Mouse (Mus musculus) kidney, postnatal 0 days (tissue): Measurements from ENCODE around the gene Sdcbp2. TPM values are rescaled to one million over a fixed set of nuclear protein-coding genes. Genes with fewer than 3 reads are reported as not detected.

ENCODE experiments used
- ATAC-seq: fragments of 200-750 bp; cut with Nextera tagmentation; replicated peaks from 2 replicates; pipeline ENCODE4 v1.8.0; 2017; ENCODE audit warnings: low read depth, moderate number of reproducible peaks, moderate TSS enrichment, moderate library complexity; ENCODE audit not compliant: low FRiP score
- DNase-seq: peaks from one replicate; pipeline ENCODE4 v3.0.0-alpha.2; 2016; ENCODE audit warnings: low spot score
- H3K27ac ChIP-seq: fragments of 300-500 bp; sonication (generic); 2 replicates; pipeline ENCODE4 v1.5.1; 2014; ENCODE audit warnings: mild to moderate bottlenecking
- H3K27me3 ChIP-seq: fragments of 300-500 bp; sonication (generic); 2 replicates; pipeline ENCODE4 v1.6.1; 2014; ENCODE audit warnings: low read length, mixed read lengths; ENCODE audit not compliant: insufficient read depth
- H3K36me3 ChIP-seq: fragments of 300-500 bp; sonication (generic); 2 replicates; pipeline ENCODE4 v1.6.1; 2014; ENCODE audit warnings: low read length, mixed read lengths; ENCODE audit not compliant: insufficient read depth
- H3K4me1 ChIP-seq: fragments of 300-500 bp; sonication (generic); replicated peaks from 2 replicates; pipeline ENCODE4 v1.6.1; 2014; ENCODE audit warnings: antibody characterized with exemption, low read length, mixed read lengths; ENCODE audit not compliant: insufficient read depth
- H3K4me2 ChIP-seq: fragments of 300-500 bp; sonication (generic); 2 replicates; pipeline ENCODE4 v1.6.1; 2014; ENCODE audit warnings: mild to moderate bottlenecking, low read length, moderate library complexity, mixed read lengths
- H3K4me3 ChIP-seq: fragments of 300-500 bp; sonication (generic); replicated peaks from 2 replicates; pipeline ENCODE4 v1.5.1; 2014; ENCODE audit warnings: low read depth, low read length
- H3K9ac ChIP-seq: fragments of 300-500 bp; sonication (generic); 2 replicates; pipeline ENCODE4 v1.6.1; 2014; ENCODE audit warnings: low read depth, low read length
- H3K9me3 ChIP-seq: fragments of 300-500 bp; sonication (generic); replicated peaks from 2 replicates; pipeline ENCODE4 v1.6.1; 2016; ENCODE audit warnings: low read length, inconsistent platforms, mixed read lengths
- CTCF ChIP-seq: IDR thresholded peaks from 2 replicates; pipeline ENCODE4 v1.5.1; 2016; ENCODE audit warnings: antibody characterized with exemption, low read depth, mild to moderate bottlenecking, moderate library complexity
- WGBS: fragments of 180-500 bp; shearing (Covaris S2); extraction: QIAGEN DNeasy Blood & Tissue Kit; methylation state at CpG from one replicate; pipeline ENCODE4 v1.1.7; 2014; 5-methylcytosine and 5-hydroxymethylcytosine counted together
- polyA plus RNA-seq: library from polyadenylated mRNA; unstranded; fragments of >200 nt; fragmentation: Nextera tagmentation; extraction: Ambion mirVana; gene quantifications from 2 replicates; pipeline ENCODE4 v1.2.1, GENCODE M21; 2015

Sdcbp2 gene
- polyA plus RNA-seq, 1 experiment from 2014 or later = 1.9 TPM

GRCm38 (mm10) chr2:151632982-151633381 is 60.6 kb downstream of the Sdcbp2 start:
- Histone ChIP-seq H3K9me3 (no peaks in the 10 kb centered on the region), H3K27ac (no peak overlapping the region), H3K27me3 (peaks cover 15% of the 10 kb centered on the region; the same call in 1 of the 2 replicates), H3K4me1 (0 out of 2 replicates have a peak, but pooled peaks cover 2% of the 10 kb centered on the region), H3K4me3 (no peak overlapping the region), H3K9ac (no peak overlapping the region), H3K36me3 (no peaks in the 10 kb centered on the region), H3K4me2 (no peak overlapping the region)
- WGBS = 40% methylated on average over 5 of the region's 5 CpGs
- TF ChIP-seq CTCF = no peak
- ATAC-seq (no peak), DNase-seq (no peak)

DNA sequence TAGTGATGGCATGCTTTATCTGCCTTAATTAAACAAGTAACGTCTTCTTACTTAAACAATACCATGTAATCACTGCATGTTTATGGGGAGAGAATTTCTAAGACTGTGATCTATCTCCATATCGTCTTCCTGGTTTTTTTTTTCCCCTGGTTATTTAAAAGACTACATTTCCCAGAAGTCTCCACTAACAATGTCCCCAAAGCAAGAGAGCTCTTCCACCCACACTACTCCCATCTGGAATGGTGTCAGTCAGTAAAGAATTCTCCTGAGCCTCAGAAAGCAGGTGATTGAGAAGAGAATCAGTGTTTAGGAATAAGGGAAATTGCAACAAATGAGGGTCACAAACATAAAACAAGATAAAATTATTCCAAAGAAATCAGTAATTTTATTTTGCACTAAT is 62.5 kb downstream of the Sdcbp2 start:
- Histone ChIP-seq H3K4me3 (no peak overlapping the region), H3K9me3 (no peaks in the 10 kb centered on the region), H3K27ac (no peak overlapping the region), H3K4me2 (no peak overlapping the region), H3K36me3 (no peaks in the 10 kb centered on the region), H3K9ac (no peak overlapping the region), H3K4me1 (0 out of 2 replicates have a peak, but pooled peaks cover 2% of the 10 kb centered on the region), H3K27me3 (peaks cover 15% of the 10 kb centered on the region; the same call in 1 of the 2 replicates)
- 33% methylated on average over 2 of the region's 2 CpGs for WGBS
- no peak for TF ChIP-seq CTCF
- peak; percentile 15 for DNase-seq
- ATAC-seq = no peak

DNA sequence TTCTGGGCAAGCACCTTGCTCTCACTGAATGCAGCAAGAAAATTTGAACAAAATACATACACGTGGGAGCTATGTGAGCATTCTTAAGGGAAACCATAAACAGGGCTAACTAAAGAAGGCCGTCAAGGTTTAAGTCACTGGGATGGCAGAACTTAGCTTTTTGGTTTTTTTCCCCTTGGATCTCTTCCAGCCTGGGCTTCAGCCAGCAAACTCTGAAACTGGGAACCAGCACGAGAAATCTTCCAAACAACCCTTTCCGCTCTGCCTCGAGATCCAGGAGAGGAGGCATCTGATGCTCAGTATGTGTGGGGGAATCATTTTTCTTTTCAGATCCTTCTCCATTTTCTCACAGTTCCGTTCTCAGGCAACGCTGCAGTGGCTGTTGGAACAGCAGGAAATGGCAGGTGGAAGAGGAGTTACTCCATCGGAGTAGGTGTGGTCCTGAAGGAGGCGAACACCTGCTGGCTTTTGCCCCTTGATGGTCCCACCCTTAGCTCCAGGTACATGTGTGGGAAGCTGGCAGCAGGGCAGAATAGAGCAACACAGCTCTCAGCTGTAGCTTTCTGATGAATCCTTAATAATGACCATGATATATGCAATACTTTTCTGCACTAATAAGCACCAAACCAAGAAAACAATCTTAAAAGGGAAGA is 63.1 kb downstream of the Sdcbp2 start:
- Histone ChIP-seq H3K4me1 (0 out of 2 replicates have a peak, but pooled peaks cover 2% of the 10 kb centered on the region), H3K4me2 (no peak overlapping the region), H3K27ac (no peak overlapping the region), H3K9ac (no peak overlapping the region), H3K27me3 (peaks cover 15% of the 10 kb centered on the region; the same call in 1 of the 2 replicates), H3K36me3 (no peaks in the 10 kb centered on the region), H3K4me3 (no peak overlapping the region), H3K9me3 (no peaks in the 10 kb centered on the region)
- DNase-seq (no peak), ATAC-seq (no peak)
- 60% methylated on average over 9 of the region's 9 CpGs for WGBS
- no peak for TF ChIP-seq CTCF

GRCm38 (mm10) chr2:151636015-151636402 is 63.6 kb downstream of the Sdcbp2 start:
- no peak overlapping the region for H3K9ac ChIP-seq
- TF ChIP-seq CTCF = no peak
- H3K9me3 ChIP-seq = no peaks in the 10 kb centered on the region
- ATAC-seq = no peak
- WGBS = 79% methylated on average over 2 of the region's 2 CpGs
- H3K4me1 ChIP-seq = 0 out of 2 replicates have a peak, but pooled peaks cover 2% of the 10 kb centered on the region
- H3K27ac ChIP-seq = no peak overlapping the region
- no peak overlapping the region for H3K4me3 ChIP-seq
- peaks cover 15% of the 10 kb centered on the region; the same call in 1 of the 2 replicates for H3K27me3 ChIP-seq
- H3K4me2 ChIP-seq = no peak overlapping the region
- DNase-seq = no peak
- H3K36me3 ChIP-seq = no peaks in the 10 kb centered on the region

Other genes with a start within 250 kb of the Sdcbp2 start
- not detected in 2 replicates for gene 4921509C19Rik, start 96.5 kb upstream of the Sdcbp2 start, polyA plus RNA-seq
- 179 and 190 TPM in 2 replicates for gene Nsfl1c, start 78.4 kb upstream of the Sdcbp2 start, polyA plus RNA-seq
- 534 and 595 TPM in 2 replicates for gene Fkbp1a, start 30.1 kb upstream of the Sdcbp2 start, polyA plus RNA-seq
- gene Snph, start 60.0 kb downstream of the Sdcbp2 start, polyA plus RNA-seq = 0.11 and 0.22 TPM in 2 replicates
- gene Rad21l, start 95.9 kb downstream of the Sdcbp2 start, polyA plus RNA-seq = not detected in 2 replicates
- gene Tmem74b, start 129.4 kb downstream of the Sdcbp2 start, polyA plus RNA-seq = 0.38 and 0.40 TPM in 2 replicates
- gene Psmf1, start 171.6 kb downstream of the Sdcbp2 start, polyA plus RNA-seq = 45.1 and 46.6 TPM in 2 replicates